Comparison of ENCODE assay signal across 7 mouse cellular contexts in genomic region chrX:37126671-37127358, GRCm38 (mm10). TPM values are rescaled to one million over a fixed set of nuclear protein-coding genes. Genes with fewer than 3 reads are reported as not detected.
DNase-seq lines count a peak whose midpoint lies in the region; ATAC-seq and TF ChIP-seq lines count a peak whose summit lies in the region.

TSS of gene Nkap (plus strand) at chrX:37126795.

- peaks cover 4% of the 10 kb centered on the region; the same call in 1 of the 2 replicates for H3K4me1 ChIP-seq in embryonic facial prominence, embryonic 12.5 days
- peaks cover 3% of the 10 kb centered on the region; the same call in 1 of the 2 replicates for H3K4me1 ChIP-seq in kidney, adult 2 months (ENCODE audit: control insufficient read depth, insufficient read depth, low read length)
- peaks cover 12% of the 10 kb centered on the region for H3K4me1 ChIP-seq in limb, embryonic 13.5 days
- peaks cover 12% of the 10 kb centered on the region for H3K4me1 ChIP-seq in midbrain, embryonic 16.5 days (ENCODE audit: control insufficient read depth, insufficient read depth, low read length)

- 16% methylated on average over 54 of the region's 58 CpGs for WGBS in embryonic facial prominence, embryonic 12.5 days
- under 1% methylated on average over 57 of the region's 58 CpGs for WGBS in kidney, adult 2 months
- 15% methylated on average over 57 of the region's 58 CpGs for WGBS in limb, embryonic 13.5 days
- WGBS in midbrain, embryonic 16.5 days, result 16% methylated on average over 56 of the region's 58 CpGs

- TF ChIP-seq CTCF in kidney, adult 2 months (conservative IDR thresholded peaks at IDR 0.05; ENCODE audit: insufficient read depth, insufficient read length, low read depth, low read length), result no peak

- 0 out of 2 replicates have a peak, but pooled peaks have one; percentile 72 for ATAC-seq in embryonic facial prominence, embryonic 12.5 days (ENCODE audit: insufficient number of reproducible peaks, insufficient read depth, low FRiP score, low TSS enrichment)
- ATAC-seq in limb, embryonic 13.5 days (ENCODE audit: low FRiP score, low read depth), result peak; percentile 80
- peak; percentile 91 for ATAC-seq in midbrain, embryonic 16.5 days

- no peaks in the 10 kb centered on the region for H3K36me3 ChIP-seq in embryonic facial prominence, embryonic 12.5 days
- H3K36me3 ChIP-seq in kidney, adult 2 months (ENCODE audit: control insufficient read depth, insufficient read depth, low read length), result no peaks in the 10 kb centered on the region
- H3K36me3 ChIP-seq in limb, embryonic 13.5 days, result no peaks in the 10 kb centered on the region
- H3K36me3 ChIP-seq in midbrain, embryonic 16.5 days (ENCODE audit: control insufficient read depth, insufficient read depth, low read length), result no peaks in the 10 kb centered on the region

- TF ChIP-seq POLR2A in kidney, adult 2 months (IDR thresholded peaks at IDR 0.05; ENCODE audit: low read depth, low read length), result no peak

- H3K27ac ChIP-seq in embryonic facial prominence, embryonic 12.5 days, result peak within 1 kb of the TSS; percentile 8
- peak within 1 kb of the TSS; percentile 75 for H3K27ac ChIP-seq in kidney, adult 2 months (ENCODE audit: insufficient read depth, low read depth, low read length)
- H3K27ac ChIP-seq in limb, embryonic 13.5 days, result peak within 1 kb of the TSS; percentile 58; the same call in 1 of the 2 replicates
- H3K27ac ChIP-seq in midbrain, embryonic 16.5 days (ENCODE audit: low read length), result peak within 1 kb of the TSS; percentile 47

- H3K27me3 ChIP-seq in embryonic facial prominence, embryonic 12.5 days, result no peaks in the 10 kb centered on the region
- H3K27me3 ChIP-seq in kidney, adult 2 months (replicated peaks; ENCODE audit: control insufficient read depth, insufficient read depth, low read length), result no peaks in the 10 kb centered on the region
- H3K27me3 ChIP-seq in limb, embryonic 13.5 days, result no peaks in the 10 kb centered on the region
- H3K27me3 ChIP-seq in midbrain, embryonic 16.5 days (ENCODE audit: control insufficient read depth, insufficient read depth, low read depth, low read length), result no peaks in the 10 kb centered on the region

- peak; percentile 56 for DNase-seq in adrenal gland, postnatal 25 days
- DNase-seq in heart, adult 18-20 months, result peak; percentile 73 to 83
- peak; percentile 84 for DNase-seq in kidney, adult 2 months
- peak; percentile 63 to 79 for DNase-seq in spleen, postnatal 10 days (ENCODE audit: low spot score in 2 of 2)

- H3K9me3 ChIP-seq in embryonic facial prominence, embryonic 12.5 days, result no peaks in the 10 kb centered on the region
- H3K9me3 ChIP-seq in limb, embryonic 13.5 days, result no peaks in the 10 kb centered on the region
- no peaks in the 10 kb centered on the region for H3K9me3 ChIP-seq in midbrain, embryonic 16.5 days (replicated peaks; ENCODE audit: control insufficient read depth, low read length, poor library complexity, severe bottlenecking)

- H3K4me2 ChIP-seq in embryonic facial prominence, embryonic 12.5 days (replicated peaks), result peak within 1 kb of the TSS; percentile 54
- H3K4me2 ChIP-seq in limb, embryonic 13.5 days (replicated peaks), result peak within 1 kb of the TSS; percentile 64
- H3K4me2 ChIP-seq in midbrain, embryonic 16.5 days (ENCODE audit: low read length), result peak within 1 kb of the TSS; percentile 64

- H3K4me3 ChIP-seq in embryonic facial prominence, embryonic 12.5 days, result peak within 1 kb of the TSS; percentile 60
- peak within 1 kb of the TSS; percentile 95 for H3K4me3 ChIP-seq in kidney, adult 2 months (ENCODE audit: insufficient read depth, low read depth, low read length)
- peak within 1 kb of the TSS; percentile 66 for H3K4me3 ChIP-seq in limb, embryonic 13.5 days
- peak within 1 kb of the TSS; percentile 64 for H3K4me3 ChIP-seq in midbrain, embryonic 16.5 days (ENCODE audit: low read depth, low read length)

- peak within 1 kb of the TSS; percentile 72 for H3K9ac ChIP-seq in embryonic facial prominence, embryonic 12.5 days
- H3K9ac ChIP-seq in limb, embryonic 13.5 days, result peak within 1 kb of the TSS; percentile 77
- H3K9ac ChIP-seq in midbrain, embryonic 16.5 days (ENCODE audit: low read depth, low read length), result peak within 1 kb of the TSS; percentile 77

RNA-seq across cellular contexts. Expression of gene Nkap, which starts in this region (rescaled TPM):
- 17.5 and 19.4 TPM in 2 replicates for total RNA-seq in adrenal gland, postnatal 25 days (2021)
- polyA plus RNA-seq in embryonic facial prominence, embryonic 12.5 days (2016; fragmentation: Nextera tagmentation; extraction: Ambion mirVana), result 16.1 and 17.1 TPM in 2 replicates
- total RNA-seq in heart, adult 18-20 months (2021), result 10 to 100 TPM in 1 of 2 experiments, 1 to 10 TPM in 1; 9.8 to 11.6 TPM
- polyA plus RNA-seq in kidney, adult 2 months (2012; rRNA removed), result 2.0 and 2.5 TPM in 2 replicates
- polyA plus RNA-seq in limb, embryonic 13.5 days (2015; fragmentation: Nextera tagmentation; extraction: Ambion mirVana), result 16.4 and 16.6 TPM in 2 replicates
- 26.2 and 26.8 TPM in 2 replicates for polyA plus RNA-seq in midbrain, embryonic 16.5 days (2015; fragmentation: Nextera tagmentation; extraction: Ambion mirVana)

Comparison
In these comparisons a context has a peak if more than half of its experiments do, and no peak if none do; other contexts are left out.
1. Peak in every context shown above with its lines: DNase-seq, ATAC-seq, H3K4me3 ChIP-seq and H3K27ac ChIP-seq.
2. H3K27ac ChIP-seq: peak in every context shown above with its lines; median percentile 75 in kidney, adult 2 months; 58 in limb, embryonic 13.5 days; 47 in midbrain, embryonic 16.5 days; 8 in embryonic facial prominence, embryonic 12.5 days.